Mouse (Mus musculus): ENCODE measurements around the gene Tap1. TPM values are rescaled to one million over a fixed set of nuclear protein-coding genes. Genes with fewer than 3 reads are reported as not detected.

Gene Tap1
- polyA plus RNA-seq, 1 experiment from 2014 or later: 1.1 TPM

Other genes with a start within 250 kb of the Tap1 start
- gene Pfdn6, start 247.2 kb upstream of the Tap1 start, polyA plus RNA-seq (2015; fragmentation: Nextera tagmentation; extraction: Ambion mirVana): 186 and 199 TPM in 2 replicates
- gene Wdr46, start 246.9 kb upstream of the Tap1 start, polyA plus RNA-seq (2015; fragmentation: Nextera tagmentation; extraction: Ambion mirVana): 24.3 and 25.2 TPM in 2 replicates
- 12.2 TPM in 2 replicates for gene B3galt4, start 236.1 kb upstream of the Tap1 start, polyA plus RNA-seq (2015; fragmentation: Nextera tagmentation; extraction: Ambion mirVana)
- 69.6 and 69.9 TPM in 2 replicates for gene Vps52, start 231.7 kb upstream of the Tap1 start, polyA plus RNA-seq (2015; fragmentation: Nextera tagmentation; extraction: Ambion mirVana)
- gene Rps18, start 231.6 kb upstream of the Tap1 start, polyA plus RNA-seq (2015; fragmentation: Nextera tagmentation; extraction: Ambion mirVana): 928 and 950 TPM in 2 replicates
- 12.2 and 13.0 TPM in 2 replicates for gene H2-K1, start 187.2 kb upstream of the Tap1 start, polyA plus RNA-seq (2015; fragmentation: Nextera tagmentation; extraction: Ambion mirVana)
- 19.2 and 21.5 TPM in 2 replicates for gene Ring1, start 162.9 kb upstream of the Tap1 start, polyA plus RNA-seq (2015; fragmentation: Nextera tagmentation; extraction: Ambion mirVana)
- 62.9 and 65.0 TPM in 2 replicates for gene H2-Ke6, start 159.5 kb upstream of the Tap1 start, polyA plus RNA-seq (2015; fragmentation: Nextera tagmentation; extraction: Ambion mirVana)
- gene Slc39a7, start 155.9 kb upstream of the Tap1 start, polyA plus RNA-seq (2015; fragmentation: Nextera tagmentation; extraction: Ambion mirVana): 164 and 172 TPM in 2 replicates
- 56.8 and 59.2 TPM in 2 replicates for gene Rxrb, start 155.7 kb upstream of the Tap1 start, polyA plus RNA-seq (2015; fragmentation: Nextera tagmentation; extraction: Ambion mirVana)
- gene Col11a2, start 148.1 kb upstream of the Tap1 start, polyA plus RNA-seq (2015; fragmentation: Nextera tagmentation; extraction: Ambion mirVana): 3.2 and 3.8 TPM in 2 replicates
- 0.18 TPM in 1 of 2 replicates, not detected in the other for gene H2-Oa, start 95.2 kb upstream of the Tap1 start, polyA plus RNA-seq (2015; fragmentation: Nextera tagmentation; extraction: Ambion mirVana)
- 14.4 and 16.9 TPM in 2 replicates for gene H2-DMa, start 68.0 kb upstream of the Tap1 start, polyA plus RNA-seq (2015; fragmentation: Nextera tagmentation; extraction: Ambion mirVana)
- gene Brd2, start 64.9 kb upstream of the Tap1 start, polyA plus RNA-seq (2015; fragmentation: Nextera tagmentation; extraction: Ambion mirVana): 127 and 129 TPM in 2 replicates
- 0.27 TPM in 2 replicates for gene H2-DMb2, start 44.2 kb upstream of the Tap1 start, polyA plus RNA-seq (2015; fragmentation: Nextera tagmentation; extraction: Ambion mirVana)
- gene H2-DMb1, start 34.5 kb upstream of the Tap1 start, polyA plus RNA-seq (2015; fragmentation: Nextera tagmentation; extraction: Ambion mirVana): 0.60 and 0.84 TPM in 2 replicates
- gene Psmb9, start 211 bp downstream of the Tap1 start, polyA plus RNA-seq (2015; fragmentation: Nextera tagmentation; extraction: Ambion mirVana): 0.89 and 1.5 TPM in 2 replicates
- 2.7 and 3.7 TPM in 2 replicates for gene Psmb8, start 10.2 kb downstream of the Tap1 start, polyA plus RNA-seq (2015; fragmentation: Nextera tagmentation; extraction: Ambion mirVana)
- gene Tap2, start 16.0 kb downstream of the Tap1 start, polyA plus RNA-seq (2015; fragmentation: Nextera tagmentation; extraction: Ambion mirVana): 2.1 and 2.2 TPM in 2 replicates
- gene H2-Ob, start 51.4 kb downstream of the Tap1 start, polyA plus RNA-seq (2015; fragmentation: Nextera tagmentation; extraction: Ambion mirVana): 0.06 TPM in 1 of 2 replicates, not detected in the other
- gene H2-Ab1, start 70.1 kb downstream of the Tap1 start, polyA plus RNA-seq (2015; fragmentation: Nextera tagmentation; extraction: Ambion mirVana): 1.2 and 1.9 TPM in 2 replicates
- 0.30 and 0.35 TPM in 2 replicates for gene H2-Aa, start 100.3 kb downstream of the Tap1 start, polyA plus RNA-seq (2015; fragmentation: Nextera tagmentation; extraction: Ambion mirVana)
- gene H2-Eb1, start 118.3 kb downstream of the Tap1 start, polyA plus RNA-seq (2015; fragmentation: Nextera tagmentation; extraction: Ambion mirVana): 1.5 and 3.4 TPM in 2 replicates
- gene H2-Eb2, start 138.1 kb downstream of the Tap1 start, polyA plus RNA-seq (2015; fragmentation: Nextera tagmentation; extraction: Ambion mirVana): 0.08 and 0.13 TPM in 2 replicates
- gene Btnl2, start 167.3 kb downstream of the Tap1 start, polyA plus RNA-seq (2015; fragmentation: Nextera tagmentation; extraction: Ambion mirVana): not detected in 2 replicates
- not detected in 2 replicates for gene Btnl1, start 189.6 kb downstream of the Tap1 start, polyA plus RNA-seq (2015; fragmentation: Nextera tagmentation; extraction: Ambion mirVana)
- 3.6 and 4.1 TPM in 2 replicates for gene BC051142, start 211.3 kb downstream of the Tap1 start, polyA plus RNA-seq (2015; fragmentation: Nextera tagmentation; extraction: Ambion mirVana)

Data from hindbrain, embryonic 13.5 days (tissue).